Mouse (Mus musculus): ENCODE results near the gene Mcts2. TPM values are rescaled to one million over a fixed set of nuclear protein-coding genes. Genes with fewer than 3 reads are reported as not detected.

Gene Mcts2
- 20.8 and 25.6 TPM in 2 replicates for polyA plus RNA-seq (2014; fragmentation: Nextera tagmentation; extraction: Ambion mirVana)

- no peaks in the 10 kb centered on the region for H3K4me1 ChIP-seq (ENCODE audit: control insufficient read depth in 2 of 2, insufficient read depth in 2 of 2, low read length in 2 of 2)
- H3K9me3 ChIP-seq (ENCODE audit: control insufficient read depth, low read length) = 0 out of 2 replicates have a peak, but pooled peaks cover 5% of the 10 kb centered on the region
- peak within 1 kb of the TSS; percentile 65 for H3K9ac ChIP-seq (ENCODE audit: low read length)
- ATAC-seq (ENCODE audit: insufficient number of reproducible peaks, insufficient read depth, low FRiP score, low read depth) = peak; percentile 93
- no peaks in the 10 kb centered on the region for H3K27me3 ChIP-seq (ENCODE audit: control insufficient read depth, insufficient read depth, low read length)
- H3K36me3 ChIP-seq (ENCODE audit: control insufficient read depth, insufficient read depth, low read length) = peaks cover 90% of the 10 kb centered on the region
- peak within 1 kb of the TSS; percentile 68 for H3K4me2 ChIP-seq (ENCODE audit: low read length)
- 49% methylated on average over 45 of the region's 45 CpGs for WGBS
- H3K4me3 ChIP-seq (ENCODE audit: control insufficient read depth in 1 of 2, insufficient read depth in 1 of 2, low read depth in 1 of 2, low read length in 2 of 2) = peak within 1 kb of the TSS; percentile 43 to 59
- peak within 1 kb of the TSS; percentile 36 to 60 for H3K27ac ChIP-seq (replicated peaks in 1 of 2; ENCODE audit: control insufficient read depth in 1 of 2, insufficient read depth in 1 of 2, low read depth in 2 of 2, low read length in 2 of 2)
These were observed at the start of gene Mcts2 for GRCm38 (mm10) chr2:152686806-152687267. Mcts2 (plus strand) TSS chr2:152687035.

DNA sequence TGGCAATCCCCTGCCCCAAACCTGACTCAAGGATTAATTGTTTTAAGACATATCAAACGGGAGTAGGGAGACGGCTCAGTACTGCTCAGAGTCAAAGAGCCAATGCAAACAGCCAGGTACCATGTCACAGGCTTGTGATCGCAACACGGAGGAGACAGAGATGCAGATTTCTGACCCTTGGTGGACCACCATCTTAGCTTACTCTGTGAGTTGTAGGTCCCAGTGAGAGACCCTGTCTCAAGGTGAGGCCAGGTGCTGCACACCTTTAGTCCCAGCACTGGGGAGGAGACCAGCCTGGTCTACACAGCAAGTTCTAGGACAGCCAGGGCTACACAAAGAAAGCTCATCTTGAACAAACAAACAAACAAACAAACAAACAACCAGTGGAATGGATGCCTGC is 49.5 kb upstream of the Mcts2 start:
- WGBS = 85% methylated on average over 4 of the region's 4 CpGs
- Histone ChIP-seq H3K9ac (ENCODE audit: low read length) (no peak overlapping the region), H3K4me3 (ENCODE audit: control insufficient read depth in 1 of 2, insufficient read depth in 1 of 2, low read depth in 1 of 2, low read length in 2 of 2) (no peak overlapping the region), H3K36me3 (ENCODE audit: control insufficient read depth, insufficient read depth, low read length) (no peaks in the 10 kb centered on the region), H3K9me3 (ENCODE audit: control insufficient read depth, low read length) (no peaks in the 10 kb centered on the region), H3K4me1 (ENCODE audit: control insufficient read depth in 2 of 2, insufficient read depth in 2 of 2, low read length in 2 of 2) (peaks cover 32 to 37% of the 10 kb centered on the region in 2 experiments), H3K4me2 (ENCODE audit: low read length) (no peak overlapping the region), H3K27ac (replicated peaks in 1 of 2; ENCODE audit: control insufficient read depth in 1 of 2, insufficient read depth in 1 of 2, low read depth in 2 of 2, low read length in 2 of 2) (peak overlapping the region; percentile 87 to 91), H3K27me3 (ENCODE audit: control insufficient read depth, insufficient read depth, low read length) (no peaks in the 10 kb centered on the region)
- no peak for ATAC-seq (ENCODE audit: insufficient number of reproducible peaks, insufficient read depth, low FRiP score, low read depth)

GRCm38 (mm10) chr2:152638865-152639264 is 48.0 kb upstream of the Mcts2 start:
- Histone ChIP-seq H3K27me3 (ENCODE audit: control insufficient read depth, insufficient read depth, low read length) (no peaks in the 10 kb centered on the region), H3K4me1 (ENCODE audit: control insufficient read depth in 2 of 2, insufficient read depth in 2 of 2, low read length in 2 of 2) (peaks cover 22 to 26% of the 10 kb centered on the region in 2 experiments), H3K36me3 (ENCODE audit: control insufficient read depth, insufficient read depth, low read length) (no peaks in the 10 kb centered on the region), H3K4me3 (ENCODE audit: control insufficient read depth in 1 of 2, insufficient read depth in 1 of 2, low read depth in 1 of 2, low read length in 2 of 2) (no peak overlapping the region), H3K4me2 (ENCODE audit: low read length) (no peak overlapping the region), H3K9me3 (ENCODE audit: control insufficient read depth, low read length) (no peaks in the 10 kb centered on the region), H3K9ac (ENCODE audit: low read length) (no peak overlapping the region), H3K27ac (replicated peaks in 1 of 2; ENCODE audit: control insufficient read depth in 1 of 2, insufficient read depth in 1 of 2, low read depth in 2 of 2, low read length in 2 of 2) (peak overlapping the region; percentile 67 to 87)
- 60% methylated on average over 6 of the region's 6 CpGs for WGBS
- ATAC-seq (ENCODE audit: insufficient number of reproducible peaks, insufficient read depth, low FRiP score, low read depth) = no peak

DNA sequence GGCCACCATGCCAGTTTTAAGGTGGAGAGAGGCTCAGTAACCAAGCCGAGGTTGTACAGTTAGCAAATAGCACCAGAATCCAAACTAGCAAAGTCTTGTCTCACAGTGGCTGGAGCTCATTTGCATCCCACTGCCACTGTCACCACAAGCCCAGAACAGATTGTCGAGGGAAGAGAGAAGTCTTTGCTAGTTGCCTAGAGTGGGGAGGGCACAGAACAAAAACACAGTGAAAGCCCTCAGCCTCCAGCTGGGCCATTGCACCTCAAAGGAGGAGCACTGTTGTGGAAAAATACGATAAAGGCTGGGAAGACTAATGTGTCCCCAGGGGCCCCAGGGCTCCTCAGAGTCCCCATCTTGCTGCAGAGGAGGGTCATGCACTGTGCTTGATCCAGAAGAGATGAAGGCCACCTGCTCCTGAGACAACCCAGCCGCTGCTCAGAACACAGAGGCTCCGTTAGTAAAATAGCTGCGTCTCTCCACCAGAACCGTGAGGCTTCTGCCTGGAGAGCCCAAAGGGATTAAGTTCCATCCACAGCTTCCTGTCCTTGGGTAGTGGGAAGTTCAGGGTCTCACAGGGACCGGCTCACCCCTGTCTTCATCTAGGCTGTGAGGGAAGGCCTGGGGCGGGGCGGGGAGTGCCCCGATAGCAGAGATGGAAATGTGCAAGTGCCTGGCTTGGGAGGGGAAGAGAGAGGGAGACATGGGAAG is 47.3 kb upstream of the Mcts2 start:
- Histone ChIP-seq H3K9me3 (ENCODE audit: control insufficient read depth, low read length) (no peaks in the 10 kb centered on the region), H3K27ac (replicated peaks in 1 of 2; ENCODE audit: control insufficient read depth in 1 of 2, insufficient read depth in 1 of 2, low read depth in 2 of 2, low read length in 2 of 2) (peak overlapping the region; percentile 67 to 87), H3K27me3 (ENCODE audit: control insufficient read depth, insufficient read depth, low read length) (no peaks in the 10 kb centered on the region), H3K4me2 (ENCODE audit: low read length) (no peak overlapping the region), H3K4me3 (ENCODE audit: control insufficient read depth in 1 of 2, insufficient read depth in 1 of 2, low read depth in 1 of 2, low read length in 2 of 2) (no peak overlapping the region), H3K9ac (ENCODE audit: low read length) (no peak overlapping the region), H3K36me3 (ENCODE audit: control insufficient read depth, insufficient read depth, low read length) (no peaks in the 10 kb centered on the region), H3K4me1 (ENCODE audit: control insufficient read depth in 2 of 2, insufficient read depth in 2 of 2, low read length in 2 of 2) (peaks cover 22% of the 10 kb centered on the region in 2 experiments)
- peak; percentile 54 for ATAC-seq (ENCODE audit: insufficient number of reproducible peaks, insufficient read depth, low FRiP score, low read depth)
- whole genome bisulfite sequencing = 14% methylated on average over 11 of the region's 11 CpGs

GRCm38 (mm10) chr2:152652901-152653620 is 33.8 kb upstream of the Mcts2 start:
- Histone ChIP-seq H3K4me2 (ENCODE audit: low read length) (no peak overlapping the region), H3K36me3 (ENCODE audit: control insufficient read depth, insufficient read depth, low read length) (no peaks in the 10 kb centered on the region), H3K4me1 (ENCODE audit: control insufficient read depth in 2 of 2, insufficient read depth in 2 of 2, low read length in 2 of 2) (peaks cover 7 to 12% of the 10 kb centered on the region in 2 experiments; a peak in 3 of 4 replicates), H3K27me3 (ENCODE audit: control insufficient read depth, insufficient read depth, low read length) (no peaks in the 10 kb centered on the region), H3K9me3 (ENCODE audit: control insufficient read depth, low read length) (no peaks in the 10 kb centered on the region), H3K27ac (replicated peaks in 1 of 2; ENCODE audit: control insufficient read depth in 1 of 2, insufficient read depth in 1 of 2, low read depth in 2 of 2, low read length in 2 of 2) (peak overlapping the region; percentile 44 to 69; a peak in 3 of 4 replicates), H3K9ac (ENCODE audit: low read length) (no peak overlapping the region), H3K4me3 (ENCODE audit: control insufficient read depth in 1 of 2, insufficient read depth in 1 of 2, low read depth in 1 of 2, low read length in 2 of 2) (no peak overlapping the region)
- peak; percentile 68; the same call in 1 of the 2 replicates for ATAC-seq (ENCODE audit: insufficient number of reproducible peaks, insufficient read depth, low FRiP score, low read depth)
- 45% methylated on average over 10 of the region's 10 CpGs for WGBS

GRCm38 (mm10) chr2:152653874-152654715 is 32.7 kb upstream of the Mcts2 start:
- Histone ChIP-seq H3K27me3 (ENCODE audit: control insufficient read depth, insufficient read depth, low read length) (no peaks in the 10 kb centered on the region), H3K4me2 (ENCODE audit: low read length) (no peak overlapping the region), H3K9ac (ENCODE audit: low read length) (no peak overlapping the region), H3K4me1 (ENCODE audit: control insufficient read depth in 2 of 2, insufficient read depth in 2 of 2, low read length in 2 of 2) (peaks cover 7 to 12% of the 10 kb centered on the region in 2 experiments; a peak in 3 of 4 replicates), H3K27ac (replicated peaks in 1 of 2; ENCODE audit: control insufficient read depth in 1 of 2, insufficient read depth in 1 of 2, low read depth in 2 of 2, low read length in 2 of 2) (peak overlapping the region in 1 of 2 experiments; percentile 44; a peak in 1 of 4 replicates), H3K9me3 (ENCODE audit: control insufficient read depth, low read length) (no peaks in the 10 kb centered on the region), H3K36me3 (ENCODE audit: control insufficient read depth, insufficient read depth, low read length) (no peaks in the 10 kb centered on the region), H3K4me3 (ENCODE audit: control insufficient read depth in 1 of 2, insufficient read depth in 1 of 2, low read depth in 1 of 2, low read length in 2 of 2) (no peak overlapping the region)
- 30% methylated on average over 14 of the region's 14 CpGs for WGBS
- ATAC-seq (ENCODE audit: insufficient number of reproducible peaks, insufficient read depth, low FRiP score, low read depth) = no peak; the same call in 1 of the 2 replicates

DNA sequence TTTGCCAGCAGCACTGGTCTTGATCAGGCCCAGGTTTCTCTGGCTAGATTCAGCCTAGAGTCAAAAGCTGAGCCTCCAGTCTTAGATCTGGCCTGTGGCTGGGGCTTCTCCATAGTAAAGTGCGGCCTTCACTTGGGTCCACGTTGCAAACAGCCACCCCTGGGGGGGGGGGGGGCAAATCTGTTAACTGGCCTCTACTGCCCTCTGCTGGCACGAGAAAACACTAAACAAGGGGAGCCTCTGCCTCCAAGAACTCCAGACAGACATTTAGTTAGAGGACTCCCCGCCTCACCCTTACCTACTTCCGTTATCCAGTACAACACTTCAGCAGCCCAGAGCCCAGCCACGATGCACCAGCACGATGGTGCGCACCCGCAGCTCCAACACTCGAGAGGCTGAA is 29.4 kb upstream of the Mcts2 start:
- ATAC-seq (ENCODE audit: insufficient number of reproducible peaks, insufficient read depth, low FRiP score, low read depth) = no peak
- peaks cover 7 to 12% of the 10 kb centered on the region in 2 experiments; a peak in 3 of 4 replicates for H3K4me1 ChIP-seq (ENCODE audit: control insufficient read depth in 2 of 2, insufficient read depth in 2 of 2, low read length in 2 of 2)
- no peak overlapping the region for H3K4me3 ChIP-seq (ENCODE audit: control insufficient read depth in 1 of 2, insufficient read depth in 1 of 2, low read depth in 1 of 2, low read length in 2 of 2)
- H3K4me2 ChIP-seq (ENCODE audit: low read length) = no peak overlapping the region
- H3K9me3 ChIP-seq (ENCODE audit: control insufficient read depth, low read length) = no peaks in the 10 kb centered on the region
- H3K36me3 ChIP-seq (ENCODE audit: control insufficient read depth, insufficient read depth, low read length) = no peaks in the 10 kb centered on the region
- 50% methylated on average over 10 of the region's 10 CpGs for WGBS
- H3K27ac ChIP-seq (replicated peaks in 1 of 2; ENCODE audit: control insufficient read depth in 1 of 2, insufficient read depth in 1 of 2, low read depth in 2 of 2, low read length in 2 of 2) = no peak overlapping the region
- H3K9ac ChIP-seq (ENCODE audit: low read length) = no peak overlapping the region
- H3K27me3 ChIP-seq (ENCODE audit: control insufficient read depth, insufficient read depth, low read length) = no peaks in the 10 kb centered on the region

Measured in heart, embryonic 14.5 days (tissue).